Mouse (Mus musculus) kidney, embryonic 16.5 days (tissue): Measurements from ENCODE around the gene Impg1. TPM values are rescaled to one million over a fixed set of nuclear protein-coding genes. Genes with fewer than 3 reads are reported as not detected.

Experiments used
- ATAC-seq: fragments of 200-750 bp; cut with Nextera tagmentation; 2 replicates; pipeline ENCODE4 v1.8.0; 2017; ENCODE audit warnings: moderate TSS enrichment; ENCODE audit not compliant: low FRiP score, low TSS enrichment
- H3K27ac ChIP-seq: fragments of 300-500 bp; sonication (generic); 2 replicates; pipeline ENCODE4 v1.5.1; 2014; ENCODE audit warnings: low read length
- H3K27me3 ChIP-seq: fragments of 300-500 bp; sonication (generic); 2 replicates; pipeline ENCODE4 v1.6.1; 2014; ENCODE audit warnings: low read length, control low read depth, mixed read lengths; ENCODE audit not compliant: insufficient read depth
- H3K36me3 ChIP-seq: fragments of 300-500 bp; sonication (generic); 2 replicates; pipeline ENCODE4 v1.6.1; 2014; ENCODE audit warnings: low read length, control low read depth, mixed read lengths; ENCODE audit not compliant: insufficient read depth
- H3K4me1 ChIP-seq: fragments of 300-500 bp; sonication (generic); 2 replicates; pipeline ENCODE4 v1.6.1; 2014; ENCODE audit warnings: low read length, control low read depth, mixed read lengths; ENCODE audit not compliant: insufficient read depth
- H3K4me2 ChIP-seq: fragments of 300-500 bp; sonication (generic); replicated peaks from 2 replicates; pipeline ENCODE4 v1.6.1; 2014; ENCODE audit warnings: low read depth, low read length
- H3K4me3 ChIP-seq: fragments of 300-500 bp; sonication (generic); 2 replicates; pipeline ENCODE4 v1.5.1; 2014; ENCODE audit warnings: mild to moderate bottlenecking, low read length
- H3K9ac ChIP-seq: fragments of 300-500 bp; sonication (generic); replicated peaks from 2 replicates; pipeline ENCODE4 v1.6.1; 2014; ENCODE audit warnings: low read length
- H3K9me3 ChIP-seq: fragments of 300-500 bp; sonication (generic); 2 replicates; pipeline ENCODE4 v1.6.1; 2016; ENCODE audit warnings: low read length, control low read depth
- WGBS: fragments of 180-500 bp; shearing (Covaris S2); extraction: QIAGEN DNeasy Blood & Tissue Kit; methylation state at CpG from one replicate; pipeline ENCODE4 v1.1.7; 2014; 5-methylcytosine and 5-hydroxymethylcytosine counted together
- polyA plus RNA-seq: library from polyadenylated mRNA; unstranded; fragments of >200 nt; fragmentation: Nextera tagmentation; extraction: Ambion mirVana; gene quantifications from 2 replicates; pipeline ENCODE4 v1.2.1, GENCODE M21; 2015

The Impg1 gene
- polyA plus RNA-seq, 1 experiment from 2014 or later: not detected

- Histone ChIP-seq H3K36me3 (no peaks in the 10 kb centered on the region), H3K9me3 (no peaks in the 10 kb centered on the region), H3K4me2 (no peak overlapping the region), H3K4me1 (no peaks in the 10 kb centered on the region), H3K4me3 (no peak overlapping the region), H3K9ac (no peak overlapping the region), H3K27me3 (no peaks in the 10 kb centered on the region), H3K27ac (no peak overlapping the region)
- no peak for ATAC-seq
- WGBS: 91% methylated on average over 3 of the region's 3 CpGs
Measured at GRCm38 (mm10) chr9:80387890-80388289, 77.4 kb downstream of the Impg1 start.

- H3K27me3 ChIP-seq: no peaks in the 10 kb centered on the region
- H3K4me1 ChIP-seq: no peaks in the 10 kb centered on the region
- H3K9me3 ChIP-seq: no peaks in the 10 kb centered on the region
- 29% methylated on average over 5 of the region's 5 CpGs for whole genome bisulfite sequencing
- H3K4me2 ChIP-seq: no peak overlapping the region
- no peak overlapping the region for H3K4me3 ChIP-seq
- no peaks in the 10 kb centered on the region for H3K36me3 ChIP-seq
- no peak overlapping the region for H3K9ac ChIP-seq
- H3K27ac ChIP-seq: no peak overlapping the region
- peak; percentile 61; the same call in 1 of the 2 replicates for ATAC-seq
Measured at GRCm38 (mm10) chr9:80386492-80386891, 78.8 kb downstream of the Impg1 start.

GRCm38 (mm10) chr9:80386000-80386399, 79.3 kb downstream of the Impg1 start:
- no peak overlapping the region for H3K27ac ChIP-seq
- WGBS: 48% methylated on average over 7 of the region's 7 CpGs
- no peaks in the 10 kb centered on the region for H3K36me3 ChIP-seq
- H3K4me3 ChIP-seq: no peak overlapping the region
- H3K4me1 ChIP-seq: no peaks in the 10 kb centered on the region
- no peak overlapping the region for H3K4me2 ChIP-seq
- no peaks in the 10 kb centered on the region for H3K27me3 ChIP-seq
- no peak for ATAC-seq
- H3K9ac ChIP-seq: no peak overlapping the region
- H3K9me3 ChIP-seq: no peaks in the 10 kb centered on the region

GRCm38 (mm10) chr9:80382711-80383110, 82.6 kb downstream of the Impg1 start:
- WGBS: 68% methylated on average over 4 of the region's 4 CpGs
- ATAC-seq: no peak
- Histone ChIP-seq H3K9ac (no peak overlapping the region), H3K4me2 (no peak overlapping the region), H3K27me3 (no peaks in the 10 kb centered on the region), H3K27ac (no peak overlapping the region), H3K9me3 (no peaks in the 10 kb centered on the region), H3K36me3 (no peaks in the 10 kb centered on the region), H3K4me3 (no peak overlapping the region), H3K4me1 (no peaks in the 10 kb centered on the region)

GRCm38 (mm10) chr9:80380078-80380645, 85.1 kb downstream of the Impg1 start:
- Histone ChIP-seq H3K4me3 (no peak overlapping the region), H3K36me3 (no peaks in the 10 kb centered on the region), H3K9me3 (no peaks in the 10 kb centered on the region), H3K27me3 (no peaks in the 10 kb centered on the region), H3K4me1 (no peaks in the 10 kb centered on the region), H3K27ac (no peak overlapping the region), H3K9ac (no peak overlapping the region), H3K4me2 (no peak overlapping the region)
- ATAC-seq: no peak
- WGBS: 93% methylated on average over 2 of the region's 2 CpGs

GRCm38 (mm10) chr9:80374100-80374499, 91.2 kb downstream of the Impg1 start:
- Histone ChIP-seq H3K27me3 (no peaks in the 10 kb centered on the region), H3K4me2 (no peak overlapping the region), H3K4me1 (no peaks in the 10 kb centered on the region), H3K9ac (no peak overlapping the region), H3K9me3 (no peaks in the 10 kb centered on the region), H3K36me3 (no peaks in the 10 kb centered on the region), H3K27ac (no peak overlapping the region), H3K4me3 (no peak overlapping the region)
- 73% methylated on average over 1 of the region's 1 CpGs for WGBS
- ATAC-seq: no peak

- Histone ChIP-seq H3K27ac (no peak overlapping the region), H3K4me3 (no peak overlapping the region), H3K4me2 (no peak overlapping the region), H3K27me3 (no peaks in the 10 kb centered on the region), H3K9me3 (no peaks in the 10 kb centered on the region), H3K9ac (no peak overlapping the region), H3K4me1 (no peaks in the 10 kb centered on the region), H3K36me3 (no peaks in the 10 kb centered on the region)
- no peak for ATAC-seq
- WGBS: 84% methylated on average over 5 of the region's 5 CpGs
Measured at GRCm38 (mm10) chr9:80373304-80373739, 92.0 kb downstream of the Impg1 start.

GRCm38 (mm10) chr9:80368636-80369035, 96.6 kb downstream of the Impg1 start:
- Histone ChIP-seq H3K4me3 (no peak overlapping the region), H3K4me1 (no peaks in the 10 kb centered on the region), H3K9me3 (no peaks in the 10 kb centered on the region), H3K4me2 (no peak overlapping the region), H3K27me3 (no peaks in the 10 kb centered on the region), H3K27ac (no peak overlapping the region), H3K9ac (no peak overlapping the region), H3K36me3 (no peaks in the 10 kb centered on the region)
- 74% methylated on average over 2 of the region's 2 CpGs for WGBS
- no peak for ATAC-seq

GRCm38 (mm10) chr9:80367520-80368204, 97.6 kb downstream of the Impg1 start:
- WGBS: 88% methylated on average over 2 of the region's 2 CpGs
- no peak overlapping the region for H3K27ac ChIP-seq
- no peak for ATAC-seq
- H3K4me2 ChIP-seq: no peak overlapping the region
- H3K9ac ChIP-seq: no peak overlapping the region
- H3K27me3 ChIP-seq: no peaks in the 10 kb centered on the region
- no peak overlapping the region for H3K4me3 ChIP-seq
- no peaks in the 10 kb centered on the region for H3K9me3 ChIP-seq
- H3K4me1 ChIP-seq: no peaks in the 10 kb centered on the region
- no peaks in the 10 kb centered on the region for H3K36me3 ChIP-seq

- Histone ChIP-seq H3K4me3 (no peak overlapping the region), H3K4me1 (no peaks in the 10 kb centered on the region), H3K9ac (no peak overlapping the region), H3K9me3 (no peaks in the 10 kb centered on the region), H3K36me3 (no peaks in the 10 kb centered on the region), H3K27me3 (no peaks in the 10 kb centered on the region), H3K4me2 (no peak overlapping the region), H3K27ac (no peak overlapping the region)
- no peak for ATAC-seq
Measured at GRCm38 (mm10) chr9:80360063-80360462, 105.2 kb downstream of the Impg1 start.
